Mouse (Mus musculus) myocyte (in vitro differentiated cells): ENCODE measurements around the gene Ifna16. TPM values are rescaled to one million over a fixed set of nuclear protein-coding genes. Genes with fewer than 3 reads are reported as not detected.

Experiments
- H3K27me3 ChIP-seq: one replicate; pipeline ENCODE4 v1.6.1; 2011; ENCODE audit not compliant: control insufficient read depth, insufficient read depth, insufficient read length
- H3K36me3 ChIP-seq: one replicate; pipeline ENCODE4 v1.6.1; 2011; ENCODE audit not compliant: control insufficient read depth, insufficient read depth
- H3K4me2 ChIP-seq: one replicate; pipeline ENCODE4 v1.6.1; 2011; ENCODE audit warnings: low read depth, control low read depth
- H3K4me3 ChIP-seq: one replicate; pipeline ENCODE4 v1.5.1; 2011; ENCODE audit warnings: mild to moderate bottlenecking, control low read depth, moderate library complexity
- H3K79me2 ChIP-seq: one replicate; pipeline ENCODE4 v1.6.1; 2011; ENCODE audit not compliant: control insufficient read depth, insufficient read depth
- H3ac ChIP-seq: one replicate; pipeline ENCODE4 v1.6.1; 2011; ENCODE audit not compliant: control insufficient read depth, insufficient read length
- CEBPB ChIP-seq: IDR thresholded peaks from 2 replicates; pipeline ENCODE4 v1.6.1; 2011; ENCODE audit warnings: mild to moderate bottlenecking, moderate library complexity; ENCODE audit not compliant: poor library complexity, insufficient read depth, severe bottlenecking
- E2F4 ChIP-seq: IDR thresholded peaks from one replicate; pipeline ENCODE4 v1.6.1; 2011; ENCODE audit warnings: mild to moderate bottlenecking, control low read depth, moderate library complexity; ENCODE audit not compliant: insufficient read depth
- MAX ChIP-seq: IDR thresholded peaks from one replicate; pipeline ENCODE4 v1.6.1; 2011; ENCODE audit warnings: low read depth, mild to moderate bottlenecking, control low read depth
- MYOD1 ChIP-seq, 3 experiments: IDR thresholded peaks; one replicate each; pipeline ENCODE4 v1.6.1; 2011; ENCODE audit warnings: control low read depth in 2 of 3, low read depth in 2 of 3, mild to moderate bottlenecking in 2 of 3, moderate library complexity in 1 of 3; ENCODE audit not compliant: insufficient read length in 2 of 3, control insufficient read depth in 1 of 3
- MYOG ChIP-seq, 3 experiments: IDR thresholded peaks; one replicate each; pipeline ENCODE4 v1.6.1; 2011; ENCODE audit warnings: control low read depth in 2 of 3, low read depth in 2 of 3, mild to moderate bottlenecking in 2 of 3; ENCODE audit not compliant: insufficient read length in 2 of 3, control insufficient read depth in 1 of 3, insufficient read depth in 1 of 3
- POLR2A ChIP-seq: IDR thresholded peaks from one replicate; pipeline ENCODE4 v1.6.1; 2011; ENCODE audit warnings: low read depth, mild to moderate bottlenecking, control low read depth, moderate library complexity; ENCODE audit not compliant: insufficient read length
- POLR2AphosphoS2 ChIP-seq: IDR thresholded peaks from one replicate; pipeline ENCODE4 v1.6.1; 2011; ENCODE audit warnings: low read depth, control low read depth; ENCODE audit not compliant: insufficient read length
- REST ChIP-seq: IDR thresholded peaks from one replicate; pipeline ENCODE4 v1.6.1; 2011; ENCODE audit warnings: mild to moderate bottlenecking, control low read depth, moderate library complexity; ENCODE audit not compliant: insufficient read depth, insufficient read length
- SRF ChIP-seq: IDR thresholded peaks from one replicate; pipeline ENCODE4 v1.6.1; 2011; ENCODE audit warnings: low read depth; ENCODE audit not compliant: control insufficient read depth, insufficient read length
- TCF12 ChIP-seq: IDR thresholded peaks from one replicate; pipeline ENCODE4 v1.6.1; 2011; ENCODE audit warnings: mild to moderate bottlenecking, control low read depth; ENCODE audit not compliant: poor library complexity, insufficient read depth, severe bottlenecking
- TCF3 ChIP-seq: IDR thresholded peaks from one replicate; pipeline ENCODE4 v1.6.1; 2011; ENCODE audit warnings: low read depth, control low read depth; ENCODE audit not compliant: insufficient read length
- USF1 ChIP-seq: IDR thresholded peaks from one replicate; pipeline ENCODE4 v1.6.1; 2011; ENCODE audit warnings: low read depth, mild to moderate bottlenecking, control low read depth, moderate library complexity
- polyA plus RNA-seq: library from polyadenylated mRNA; unstranded; fragments of >200 nt; fragmentation: generic; extraction: Trizol; gene quantifications from one replicate; pipeline ENCODE4 v1.2.1, GENCODE M21; 2012; ENCODE audit warnings: missing spikeins

Gene Ifna16
- polyA plus RNA-seq, 1 experiment, result not detected

DNA sequence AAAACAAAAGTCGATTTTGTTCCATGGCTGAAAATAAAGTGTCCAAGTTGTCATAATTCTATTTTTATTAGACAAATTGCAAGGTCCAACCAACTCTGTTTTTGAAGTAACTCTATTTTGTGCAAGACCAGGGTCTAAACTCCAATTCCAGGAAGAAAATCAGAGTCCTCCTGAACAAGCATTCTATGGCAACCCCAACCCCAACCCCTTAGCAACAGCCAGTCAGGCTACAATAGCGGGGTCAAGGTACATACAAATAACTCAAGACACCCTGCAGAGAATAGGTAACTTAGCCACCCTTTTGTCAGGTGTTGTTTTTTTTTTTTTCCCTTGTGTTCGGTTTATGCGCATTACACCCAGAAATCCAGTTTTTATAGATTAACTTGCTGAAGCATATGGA lies 21.0 kb upstream of the Ifna16 start:
- Histone ChIP-seq H3K4me2 (no peak overlapping the region), H3K79me2 (no peaks in the 10 kb centered on the region), H3K27me3 (peaks cover 7% of the 10 kb centered on the region), H3K4me3 (no peak overlapping the region), H3ac (no peak overlapping the region), H3K36me3 (no peaks in the 10 kb centered on the region)
- no peak for TF ChIP-seq POLR2A
- no peak for TF ChIP-seq E2F4
- no peak for TF ChIP-seq MYOD1 (IDR thresholded peaks at IDR 0.05; ENCODE audit: control insufficient read depth in 1 of 3, insufficient read length in 2 of 3, low read depth in 2 of 3)
- TF ChIP-seq CEBPB, result no peak
- TF ChIP-seq REST, result no peak
- TF ChIP-seq TCF3, result no peak
- no peak for TF ChIP-seq MAX
- TF ChIP-seq MYOG (IDR thresholded peaks at IDR 0.05; ENCODE audit: control insufficient read depth in 1 of 3, insufficient read depth in 1 of 3, insufficient read length in 2 of 3, low read depth in 2 of 3), result no peak
- no peak for TF ChIP-seq SRF
- no peak for TF ChIP-seq USF1
- TF ChIP-seq POLR2AphosphoS2, result no peak
- no peak for TF ChIP-seq TCF12

DNA sequence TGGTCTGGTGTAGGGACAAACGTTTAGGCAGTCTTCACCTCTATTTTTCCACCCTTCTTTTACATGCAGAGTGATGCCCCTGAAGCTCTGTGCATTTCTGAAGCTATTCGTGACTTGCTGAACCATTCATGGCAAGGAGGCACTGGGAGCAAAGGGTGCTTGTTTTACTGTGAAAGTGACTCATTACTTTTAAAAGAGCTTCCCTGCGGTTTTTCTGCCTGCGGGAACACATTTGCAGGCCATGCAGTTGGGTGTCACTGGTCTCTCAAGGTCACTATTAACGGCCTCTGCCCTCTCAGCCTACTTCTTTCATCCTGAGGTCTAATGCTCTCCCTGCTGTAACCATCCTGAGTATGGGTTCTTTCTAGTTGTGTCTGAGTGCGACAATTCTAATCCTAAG lies 20.4 kb upstream of the Ifna16 start:
- no peaks in the 10 kb centered on the region for H3K36me3 ChIP-seq
- H3K79me2 ChIP-seq, result no peaks in the 10 kb centered on the region
- no peak overlapping the region for H3K4me2 ChIP-seq
- TF ChIP-seq SRF, result no peak
- no peak for TF ChIP-seq USF1
- TF ChIP-seq MYOG (IDR thresholded peaks at IDR 0.05; ENCODE audit: control insufficient read depth in 1 of 3, insufficient read depth in 1 of 3, insufficient read length in 2 of 3, low read depth in 2 of 3), result no peak
- no peak overlapping the region for H3ac ChIP-seq
- H3K4me3 ChIP-seq, result no peak overlapping the region
- peaks cover 7% of the 10 kb centered on the region for H3K27me3 ChIP-seq

- TF ChIP-seq MYOG (IDR thresholded peaks at IDR 0.05; ENCODE audit: control insufficient read depth in 1 of 3, insufficient read depth in 1 of 3, insufficient read length in 2 of 3, low read depth in 2 of 3) (no peak), POLR2AphosphoS2 (no peak), TCF3 (no peak), E2F4 (no peak), POLR2A (no peak), MYOD1 (IDR thresholded peaks at IDR 0.05; ENCODE audit: control insufficient read depth in 1 of 3, insufficient read length in 2 of 3, low read depth in 2 of 3) (peak in 1 of 3 experiments; percentile 7), REST (no peak)
- Histone ChIP-seq H3K27me3 (peaks cover 7% of the 10 kb centered on the region), H3K36me3 (no peaks in the 10 kb centered on the region)
Observed at GRCm38 (mm10) chr4:88696237-88696884, 19.6 kb upstream of the Ifna16 start.

GRCm38 (mm10) chr4:88693392-88693791 lies 16.7 kb upstream of the Ifna16 start:
- no peaks in the 10 kb centered on the region for H3K36me3 ChIP-seq
- no peak overlapping the region for H3K4me2 ChIP-seq
- no peaks in the 10 kb centered on the region for H3K79me2 ChIP-seq
- no peak for TF ChIP-seq TCF12
- no peak for TF ChIP-seq MAX
- no peak for TF ChIP-seq CEBPB
- TF ChIP-seq TCF3, result no peak
- no peak for TF ChIP-seq SRF
- H3K4me3 ChIP-seq, result no peak overlapping the region
- H3K27me3 ChIP-seq, result peaks cover 10% of the 10 kb centered on the region
- H3ac ChIP-seq, result no peak overlapping the region

More at GRCm38 (mm10) chr4:88696237-88696884, 19.6 kb upstream of the Ifna16 start:
- no peak overlapping the region for H3K4me2 ChIP-seq
- H3K4me3 ChIP-seq, result no peak overlapping the region
- no peak overlapping the region for H3ac ChIP-seq
- no peaks in the 10 kb centered on the region for H3K79me2 ChIP-seq

DNA sequence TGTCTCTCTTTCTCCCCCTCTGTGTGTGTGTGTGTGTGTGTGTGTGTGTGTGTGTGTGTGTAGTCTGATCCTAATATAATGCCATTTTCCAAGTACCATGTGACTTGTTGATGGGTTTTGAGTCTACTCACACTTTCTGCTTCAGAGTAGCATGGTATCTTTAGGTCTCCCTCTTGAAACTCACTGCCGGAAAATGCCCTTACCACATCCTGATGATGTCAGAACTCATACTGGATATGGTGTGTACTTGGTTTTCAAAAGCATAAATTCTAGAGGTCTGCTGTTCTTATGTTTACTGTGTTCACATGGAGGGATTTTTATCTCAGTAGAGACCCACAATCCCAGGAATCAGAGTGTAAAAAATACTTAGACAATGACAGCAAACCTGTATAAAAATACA lies 15.8 kb upstream of the Ifna16 start:
- H3K4me3 ChIP-seq, result no peak overlapping the region
- no peak overlapping the region for H3K4me2 ChIP-seq
- TF ChIP-seq TCF3 (no peak), MYOG (IDR thresholded peaks at IDR 0.05; ENCODE audit: control insufficient read depth in 1 of 3, insufficient read depth in 1 of 3, insufficient read length in 2 of 3, low read depth in 2 of 3) (no peak), POLR2A (no peak), CEBPB (no peak), E2F4 (no peak), REST (no peak), POLR2AphosphoS2 (no peak), MYOD1 (IDR thresholded peaks at IDR 0.05; ENCODE audit: control insufficient read depth in 1 of 3, insufficient read length in 2 of 3, low read depth in 2 of 3) (no peak), TCF12 (no peak), MAX (no peak), SRF (no peak), USF1 (no peak)
- no peaks in the 10 kb centered on the region for H3K79me2 ChIP-seq
- peaks cover 10% of the 10 kb centered on the region for H3K27me3 ChIP-seq
- no peaks in the 10 kb centered on the region for H3K36me3 ChIP-seq
- no peak overlapping the region for H3ac ChIP-seq
